Mouse (Mus musculus) ES-Bruce4 (cell line): ENCODE measurements around the gene Cwc22.

Source experiments
- CTCF ChIP-seq: IDR thresholded peaks from one replicate; pipeline ENCODE4 v1.8.1; 2011; ENCODE audit warnings: low read depth, low read length
- EP300 ChIP-seq: IDR thresholded peaks from 2 replicates; pipeline ENCODE4 v1.6.1; 2011; ENCODE audit warnings: low read depth, low read length; ENCODE audit not compliant: insufficient read depth
- POLR2A ChIP-seq: IDR thresholded peaks from one replicate; pipeline ENCODE4 v1.8.1; 2011; ENCODE audit warnings: low read length; ENCODE audit not compliant: insufficient read depth

DNA sequence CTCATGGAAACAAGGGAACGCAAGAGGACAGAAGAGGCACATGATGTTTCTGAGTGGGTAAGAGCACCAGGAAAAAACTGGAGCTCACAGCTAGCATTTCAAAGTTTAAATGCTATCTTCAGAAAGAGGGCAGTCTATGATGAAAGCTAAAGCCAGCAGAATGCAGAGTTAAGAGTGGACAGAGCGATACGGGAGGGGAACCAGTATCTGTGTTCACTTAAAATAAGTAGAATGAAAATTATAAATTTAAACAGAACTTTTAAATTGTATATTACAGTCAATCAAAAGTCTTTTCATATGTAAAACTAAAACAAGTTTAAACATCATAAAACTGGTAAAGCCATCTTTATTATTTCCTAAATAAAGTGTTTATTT lies 28.8 kb downstream of the Cwc22 start:
- TF ChIP-seq CTCF (no peak), POLR2A (no peak), EP300 (no peak)
